Mouse (Mus musculus): ENCODE data around the gene Rnf17.

- TF ChIP-seq CTCF (IDR thresholded peaks at IDR 0.05; ENCODE audit: low read depth, low read length) = no peak
- TF ChIP-seq POLR2AphosphoS5 (IDR thresholded peaks at IDR 0.05; ENCODE audit: insufficient replicate concordance, low read depth, low read length) = no peak
- no peak for TF ChIP-seq GATA2 (IDR thresholded peaks at IDR 0.05; ENCODE audit: borderline replicate concordance, low read depth, low read length)
- no peak for TF ChIP-seq GATA1 (IDR thresholded peaks at IDR 0.05; ENCODE audit: borderline replicate concordance, low read length)
Measured at GRCm38 (mm10) chr14:56514775-56515174, 112.4 kb downstream of the Rnf17 start.
